Mouse (Mus musculus): ENCODE measurements around the gene Galr3. TPM values are rescaled to one million over a fixed set of nuclear protein-coding genes. Genes with fewer than 3 reads are reported as not detected.

Gene Galr3
- polyA plus RNA-seq, 1 experiment from 2014 or later, result not detected

- Histone ChIP-seq H3K9ac (ENCODE audit: low read length) (no peak overlapping the region), H3K36me3 (ENCODE audit: control insufficient read depth, insufficient read depth, low read length) (no peaks in the 10 kb centered on the region), H3K4me2 (no peak overlapping the region), H3K4me1 (ENCODE audit: control insufficient read depth, insufficient read depth, low read length) (peaks cover 3% of the 10 kb centered on the region), H3K27ac (ENCODE audit: low read depth, low read length) (no peak overlapping the region), H3K4me3 (ENCODE audit: low read depth, low read length) (no peak overlapping the region), H3K27me3 (ENCODE audit: control insufficient read depth, insufficient read depth, low read length) (peaks cover 39% of the 10 kb centered on the region), H3K9me3 (ENCODE audit: control insufficient read depth, low read length) (no peaks in the 10 kb centered on the region)
- WGBS, result 23% methylated on average over 4 of the region's 4 CpGs
- DNase-seq (ENCODE audit: low spot score, missing footprints) (peak; percentile 88), ATAC-seq (ENCODE audit: low FRiP score) (peak; percentile 75)
Measured at GRCm38 (mm10) chr15:79044837-79045236, 3.2 kb downstream of the Galr3 start.

GRCm38 (mm10) chr15:79048186-79048585, 6.5 kb downstream of the Galr3 start:
- no peaks in the 10 kb centered on the region for H3K4me1 ChIP-seq (ENCODE audit: control insufficient read depth, insufficient read depth, low read length)
- no peaks in the 10 kb centered on the region for H3K36me3 ChIP-seq (ENCODE audit: control insufficient read depth, insufficient read depth, low read length)
- H3K4me3 ChIP-seq (ENCODE audit: low read depth, low read length), result no peak overlapping the region
- no peak overlapping the region for H3K4me2 ChIP-seq
- H3K9me3 ChIP-seq (ENCODE audit: control insufficient read depth, low read length), result no peaks in the 10 kb centered on the region
- DNase-seq (ENCODE audit: low spot score, missing footprints) (no peak), ATAC-seq (ENCODE audit: low FRiP score) (no peak)
- H3K27me3 ChIP-seq (ENCODE audit: control insufficient read depth, insufficient read depth, low read length), result peaks cover 8% of the 10 kb centered on the region
- no peak overlapping the region for H3K27ac ChIP-seq (ENCODE audit: low read depth, low read length)
- WGBS, result 66% methylated on average over 4 of the region's 4 CpGs
- H3K9ac ChIP-seq (ENCODE audit: low read length), result no peak overlapping the region

DNA sequence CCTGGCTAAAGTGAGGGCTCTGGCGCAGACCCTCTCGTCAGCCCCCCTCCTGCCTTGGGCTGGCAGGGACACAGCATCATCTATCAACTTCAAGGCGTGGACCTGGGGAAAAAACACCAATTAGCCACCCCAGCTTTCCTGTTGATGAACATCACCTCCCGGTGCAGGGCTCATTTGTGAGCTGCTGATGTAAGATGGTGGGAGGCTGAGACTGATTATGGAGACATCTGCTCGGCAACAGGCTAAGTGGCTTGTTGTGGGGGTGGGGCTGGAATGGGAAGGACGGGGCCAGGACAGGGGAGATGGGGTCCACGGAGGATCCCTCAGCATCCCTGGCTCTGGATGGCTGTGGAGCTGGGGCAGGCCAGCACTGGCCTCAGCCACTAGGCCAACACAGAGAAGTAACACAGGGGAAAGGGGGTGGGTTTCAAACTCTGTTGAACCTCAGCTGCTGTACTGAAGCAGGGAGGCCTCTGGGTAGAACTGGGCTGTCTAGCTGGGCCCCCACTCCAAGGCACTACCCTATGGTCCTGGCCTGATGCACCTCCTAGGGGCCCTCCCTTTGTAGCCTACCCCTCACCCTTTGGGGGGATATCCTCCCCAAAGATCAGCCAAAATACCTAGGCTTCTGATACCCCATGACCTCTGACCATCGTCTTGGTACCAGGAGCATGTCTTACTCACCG, 8.6 kb downstream of the Galr3 start:
- no peak overlapping the region for H3K9ac ChIP-seq (ENCODE audit: low read length)

DNA sequence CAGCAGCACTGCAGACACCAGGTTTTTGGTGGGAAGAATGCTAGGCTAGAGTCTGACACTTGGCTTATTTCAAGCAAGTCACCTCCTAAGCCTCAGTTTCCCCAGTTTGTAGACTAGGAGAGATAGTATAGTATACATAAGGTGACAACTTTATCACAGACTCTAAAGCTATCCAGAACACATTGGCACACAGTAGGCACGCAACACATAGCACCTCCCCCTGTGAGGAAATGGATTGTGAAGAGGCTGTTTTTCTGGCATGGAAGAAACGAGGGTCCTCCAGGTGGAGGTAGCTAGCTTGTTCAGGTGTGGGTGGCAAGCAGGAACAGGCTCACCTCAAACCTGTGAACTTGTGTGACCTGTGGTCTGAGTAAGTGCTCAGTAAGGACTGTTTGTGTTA, 9.3 kb downstream of the Galr3 start:
- H3K27me3 ChIP-seq (ENCODE audit: control insufficient read depth, insufficient read depth, low read length), result no peaks in the 10 kb centered on the region
- peaks cover 18% of the 10 kb centered on the region for H3K36me3 ChIP-seq (ENCODE audit: control insufficient read depth, insufficient read depth, low read length)
- H3K4me3 ChIP-seq (ENCODE audit: low read depth, low read length), result no peak overlapping the region
- H3K4me2 ChIP-seq, result no peak overlapping the region
- H3K9me3 ChIP-seq (ENCODE audit: control insufficient read depth, low read length), result no peaks in the 10 kb centered on the region
- no peak for DNase-seq (ENCODE audit: low spot score, missing footprints)
- no peak overlapping the region for H3K9ac ChIP-seq (ENCODE audit: low read length)
- no peak for ATAC-seq (ENCODE audit: low FRiP score)
- no peaks in the 10 kb centered on the region for H3K4me1 ChIP-seq (ENCODE audit: control insufficient read depth, insufficient read depth, low read length)
- H3K27ac ChIP-seq (ENCODE audit: low read depth, low read length), result no peak overlapping the region
- WGBS, result 85% methylated on average over 2 of the region's 2 CpGs

More for the DNA sequence above, 8.6 kb downstream of the Galr3 start:
- H3K9me3 ChIP-seq (ENCODE audit: control insufficient read depth, low read length), result no peaks in the 10 kb centered on the region
- ATAC-seq (ENCODE audit: low FRiP score) (no peak), DNase-seq (ENCODE audit: low spot score, missing footprints) (no peak)
- H3K4me1 ChIP-seq (ENCODE audit: control insufficient read depth, insufficient read depth, low read length), result no peaks in the 10 kb centered on the region
- no peak overlapping the region for H3K4me2 ChIP-seq
- H3K27me3 ChIP-seq (ENCODE audit: control insufficient read depth, insufficient read depth, low read length), result no peaks in the 10 kb centered on the region
- H3K4me3 ChIP-seq (ENCODE audit: low read depth, low read length), result no peak overlapping the region
- no peak overlapping the region for H3K27ac ChIP-seq (ENCODE audit: low read depth, low read length)
- 66% methylated on average over 9 of the region's 9 CpGs for WGBS
- H3K36me3 ChIP-seq (ENCODE audit: control insufficient read depth, insufficient read depth, low read length), result peaks cover 13% of the 10 kb centered on the region

- no peaks in the 10 kb centered on the region for H3K4me1 ChIP-seq (ENCODE audit: control insufficient read depth, insufficient read depth, low read length)
- no peak for DNase-seq (ENCODE audit: low spot score, missing footprints)
- no peak overlapping the region for H3K4me2 ChIP-seq
- no peak overlapping the region for H3K27ac ChIP-seq (ENCODE audit: low read depth, low read length)
- H3K27me3 ChIP-seq (ENCODE audit: control insufficient read depth, insufficient read depth, low read length), result no peaks in the 10 kb centered on the region
- ATAC-seq (ENCODE audit: low FRiP score), result no peak
- H3K9me3 ChIP-seq (ENCODE audit: control insufficient read depth, low read length), result no peaks in the 10 kb centered on the region
- H3K9ac ChIP-seq (ENCODE audit: low read length), result no peak overlapping the region
- WGBS, result 82% methylated on average over 13 of the region's 13 CpGs
- no peak overlapping the region for H3K4me3 ChIP-seq (ENCODE audit: low read depth, low read length)
- H3K36me3 ChIP-seq (ENCODE audit: control insufficient read depth, insufficient read depth, low read length), result peaks cover 18% of the 10 kb centered on the region
Measured at GRCm38 (mm10) chr15:79051461-79052360, 10.0 kb downstream of the Galr3 start.

DNA sequence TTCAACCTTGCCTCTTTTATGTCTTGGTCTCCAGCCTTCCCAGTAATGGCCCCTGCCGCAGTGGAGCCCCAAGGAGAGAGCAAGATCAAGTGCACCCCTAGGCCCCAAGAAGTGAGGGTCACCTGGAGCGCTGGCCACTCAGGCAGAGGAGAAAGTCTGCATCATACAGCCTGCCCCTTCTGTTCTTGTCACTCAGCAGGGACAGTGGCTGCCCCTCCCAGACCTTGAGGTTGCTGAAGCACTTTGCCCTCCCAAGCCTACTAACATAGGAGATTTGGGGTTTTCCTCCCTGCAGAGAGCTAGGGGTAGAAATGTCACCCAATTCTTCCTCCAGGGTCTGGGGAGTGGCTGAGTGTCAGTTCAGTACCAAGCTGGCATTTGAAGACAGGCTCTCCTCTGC, 10.7 kb downstream of the Galr3 start:
- Histone ChIP-seq H3K27ac (ENCODE audit: low read depth, low read length) (no peak overlapping the region), H3K4me2 (no peak overlapping the region), H3K27me3 (ENCODE audit: control insufficient read depth, insufficient read depth, low read length) (no peaks in the 10 kb centered on the region), H3K36me3 (ENCODE audit: control insufficient read depth, insufficient read depth, low read length) (peaks cover 18% of the 10 kb centered on the region), H3K9ac (ENCODE audit: low read length) (no peak overlapping the region), H3K9me3 (ENCODE audit: control insufficient read depth, low read length) (no peaks in the 10 kb centered on the region), H3K4me3 (ENCODE audit: low read depth, low read length) (no peak overlapping the region), H3K4me1 (ENCODE audit: control insufficient read depth, insufficient read depth, low read length) (no peaks in the 10 kb centered on the region)
- DNase-seq (ENCODE audit: low spot score, missing footprints), result no peak
- ATAC-seq (ENCODE audit: low FRiP score), result no peak
- 81% methylated on average over 2 of the region's 2 CpGs for WGBS

DNA sequence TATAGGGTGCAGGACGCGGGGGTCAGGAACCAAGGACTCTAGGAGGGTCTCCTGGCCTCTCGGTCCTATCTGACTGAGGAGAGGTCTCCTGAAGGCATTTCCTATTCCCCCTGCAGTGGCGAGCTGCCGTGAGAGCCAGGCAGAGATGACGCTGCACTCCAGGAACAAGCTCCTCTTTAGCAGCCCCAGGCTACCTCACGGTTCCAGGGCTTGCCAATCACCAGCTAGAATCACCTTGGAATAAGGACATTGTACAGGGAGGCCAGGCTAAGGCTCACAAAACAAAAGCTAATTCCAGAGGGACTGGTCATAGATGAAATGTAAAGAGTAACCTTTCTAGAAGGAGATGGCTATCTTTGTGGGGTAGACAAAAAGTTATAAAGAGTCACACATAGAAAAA, 14.9 kb downstream of the Galr3 start:
- no peaks in the 10 kb centered on the region for H3K27me3 ChIP-seq (ENCODE audit: control insufficient read depth, insufficient read depth, low read length)
- no peak overlapping the region for H3K27ac ChIP-seq (ENCODE audit: low read depth, low read length)
- no peaks in the 10 kb centered on the region for H3K9me3 ChIP-seq (ENCODE audit: control insufficient read depth, low read length)
- H3K9ac ChIP-seq (ENCODE audit: low read length), result no peak overlapping the region
- WGBS, result 93% methylated on average over 7 of the region's 7 CpGs
- H3K4me3 ChIP-seq (ENCODE audit: low read depth, low read length), result no peak overlapping the region
- no peak overlapping the region for H3K4me2 ChIP-seq
- peaks cover 21% of the 10 kb centered on the region for H3K36me3 ChIP-seq (ENCODE audit: control insufficient read depth, insufficient read depth, low read length)
- DNase-seq (ENCODE audit: low spot score, missing footprints) (no peak), ATAC-seq (ENCODE audit: low FRiP score) (no peak)
- peaks cover 5% of the 10 kb centered on the region; the same call in 1 of the 2 replicates for H3K4me1 ChIP-seq (ENCODE audit: control insufficient read depth, insufficient read depth, low read length)

DNA sequence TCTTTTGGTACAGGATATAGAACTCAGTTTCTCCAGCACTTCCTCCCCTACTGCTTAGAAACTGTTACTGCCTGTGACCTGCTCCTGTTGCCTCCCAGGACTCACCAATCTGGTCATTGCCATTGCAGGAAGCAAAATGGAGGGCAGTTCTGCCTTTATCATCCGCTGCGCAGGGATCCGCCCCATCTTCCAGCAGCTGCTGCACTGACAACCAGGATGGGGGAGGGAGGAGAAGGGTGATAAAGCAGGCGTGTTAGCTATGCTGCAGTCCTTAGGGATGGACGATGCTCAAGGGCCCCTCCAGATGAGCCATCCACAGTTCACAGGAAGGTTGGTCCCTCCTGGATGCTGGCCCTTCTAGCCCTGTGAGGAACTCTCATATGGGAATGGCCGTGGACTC, 16.2 kb downstream of the Galr3 start:
- Histone ChIP-seq H3K4me2 (no peak overlapping the region), H3K4me1 (ENCODE audit: control insufficient read depth, insufficient read depth, low read length) (peaks cover 9% of the 10 kb centered on the region), H3K9ac (ENCODE audit: low read length) (no peak overlapping the region), H3K27me3 (ENCODE audit: control insufficient read depth, insufficient read depth, low read length) (no peaks in the 10 kb centered on the region), H3K36me3 (ENCODE audit: control insufficient read depth, insufficient read depth, low read length) (peaks cover 21% of the 10 kb centered on the region), H3K9me3 (ENCODE audit: control insufficient read depth, low read length) (no peaks in the 10 kb centered on the region), H3K27ac (ENCODE audit: low read depth, low read length) (no peak overlapping the region), H3K4me3 (ENCODE audit: low read depth, low read length) (no peak overlapping the region)
- ATAC-seq (ENCODE audit: low FRiP score), result no peak
- WGBS, result 93% methylated on average over 6 of the region's 6 CpGs
- no peak for DNase-seq (ENCODE audit: low spot score, missing footprints)

DNA sequence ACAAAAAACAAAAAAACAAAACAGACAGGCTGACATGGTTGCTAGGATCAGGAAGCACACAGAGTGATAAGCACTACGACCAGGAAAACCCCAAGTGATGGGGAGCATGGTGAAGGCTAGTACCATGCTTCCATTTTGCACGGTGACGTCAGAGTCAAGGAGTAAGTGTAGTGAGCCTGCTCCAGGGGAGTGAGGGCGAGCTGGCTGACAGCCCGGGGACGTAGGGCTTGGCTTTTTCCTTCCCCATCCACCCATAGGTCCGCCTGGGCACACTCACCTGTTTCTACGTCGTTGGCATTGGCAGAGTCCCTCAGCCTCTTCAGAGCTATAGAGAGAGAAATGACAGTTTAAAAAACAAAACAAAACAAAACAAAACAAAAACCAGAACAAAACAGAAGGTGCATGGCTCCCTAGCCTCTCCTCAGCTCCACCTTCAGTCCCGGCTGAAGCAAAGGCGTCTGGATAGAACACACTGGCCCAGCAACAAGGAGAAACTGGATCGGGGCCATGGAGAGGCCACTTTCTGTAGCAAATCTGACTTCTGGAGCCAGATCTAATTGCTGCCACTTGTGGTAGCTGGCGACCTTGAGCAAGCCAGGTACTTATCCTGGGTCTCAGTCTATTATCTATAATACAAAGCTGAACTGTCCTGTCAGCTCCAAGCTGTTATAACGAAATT, 19.3 kb downstream of the Galr3 start:
- Histone ChIP-seq H3K36me3 (ENCODE audit: control insufficient read depth, insufficient read depth, low read length) (peaks cover 3% of the 10 kb centered on the region), H3K27me3 (ENCODE audit: control insufficient read depth, insufficient read depth, low read length) (no peaks in the 10 kb centered on the region), H3K27ac (ENCODE audit: low read depth, low read length) (no peak overlapping the region), H3K4me3 (ENCODE audit: low read depth, low read length) (no peak overlapping the region), H3K9ac (ENCODE audit: low read length) (no peak overlapping the region), H3K9me3 (ENCODE audit: control insufficient read depth, low read length) (no peaks in the 10 kb centered on the region), H3K4me1 (ENCODE audit: control insufficient read depth, insufficient read depth, low read length) (peaks cover 13% of the 10 kb centered on the region), H3K4me2 (no peak overlapping the region; the same call in 1 of the 2 replicates)
- 88% methylated on average over 14 of the region's 14 CpGs for WGBS
- DNase-seq (ENCODE audit: low spot score, missing footprints), result no peak
- ATAC-seq (ENCODE audit: low FRiP score), result no peak

Measured in midbrain, embryonic 11.5 days (tissue).